Mouse (Mus musculus) layer of hippocampus, adult 9-11 months (tissue): Measurements from ENCODE around the gene Dgkb.

Experiments
- DNase-seq: peaks from one replicate; pipeline ENCODE4 v3.0.0; 2022

Gene Dgkb

DNA sequence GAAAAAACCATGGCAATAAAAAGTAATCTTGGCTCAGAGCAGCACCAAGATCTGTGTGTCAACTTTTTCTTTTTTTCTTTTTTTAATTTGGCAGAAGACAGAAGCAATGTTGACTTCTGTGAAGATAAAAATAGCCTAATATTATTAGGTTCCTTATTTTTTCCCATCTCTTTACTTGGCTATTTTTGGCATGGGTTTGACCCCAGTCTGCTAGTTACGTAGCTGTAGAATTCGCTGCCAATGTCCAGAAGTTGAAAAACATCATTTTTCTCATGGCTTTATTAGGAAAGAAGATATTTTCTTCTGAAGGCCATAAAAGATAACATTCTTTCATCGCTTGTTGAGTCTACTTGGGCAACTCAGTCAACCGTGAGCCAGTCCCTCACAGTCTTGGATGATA lies 200.1 kb downstream of the Dgkb start:
- DNase-seq = no peak

- no peak for DNase-seq
Observed at GRCm38 (mm10) chr12:38047256-38047655, 229.7 kb downstream of the Dgkb start.

- DNase-seq = no peak
Observed at GRCm38 (mm10) chr12:38088224-38088623, 270.7 kb downstream of the Dgkb start.

- no peak for DNase-seq
Observed at GRCm38 (mm10) chr12:38111928-38112327, 294.4 kb downstream of the Dgkb start.

- no peak for DNase-seq
Observed at GRCm38 (mm10) chr12:38114990-38115615, 297.6 kb downstream of the Dgkb start.

DNA sequence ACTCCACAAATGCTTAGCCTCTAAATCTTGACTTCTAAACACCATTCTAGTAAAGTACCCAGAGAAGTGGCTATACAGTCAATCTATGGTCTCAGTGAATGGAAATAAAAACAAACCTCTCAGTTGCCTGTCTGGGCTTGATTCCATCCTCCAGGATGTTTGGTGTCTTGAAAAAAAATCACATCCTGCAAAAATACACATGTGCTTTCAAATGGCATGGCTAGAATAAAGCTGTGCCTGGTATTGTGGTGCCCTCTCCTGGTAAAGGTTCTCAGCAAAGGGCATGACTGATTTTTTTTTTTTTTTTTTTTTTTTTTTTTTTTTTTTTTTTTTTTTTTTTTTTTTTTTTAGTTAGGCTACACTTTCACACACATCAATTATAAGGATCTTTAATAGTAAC lies 306.0 kb downstream of the Dgkb start:
- DNase-seq = no peak

GRCm38 (mm10) chr12:38125297-38125696 lies 307.8 kb downstream of the Dgkb start:
- DNase-seq = peak; percentile 23

DNA sequence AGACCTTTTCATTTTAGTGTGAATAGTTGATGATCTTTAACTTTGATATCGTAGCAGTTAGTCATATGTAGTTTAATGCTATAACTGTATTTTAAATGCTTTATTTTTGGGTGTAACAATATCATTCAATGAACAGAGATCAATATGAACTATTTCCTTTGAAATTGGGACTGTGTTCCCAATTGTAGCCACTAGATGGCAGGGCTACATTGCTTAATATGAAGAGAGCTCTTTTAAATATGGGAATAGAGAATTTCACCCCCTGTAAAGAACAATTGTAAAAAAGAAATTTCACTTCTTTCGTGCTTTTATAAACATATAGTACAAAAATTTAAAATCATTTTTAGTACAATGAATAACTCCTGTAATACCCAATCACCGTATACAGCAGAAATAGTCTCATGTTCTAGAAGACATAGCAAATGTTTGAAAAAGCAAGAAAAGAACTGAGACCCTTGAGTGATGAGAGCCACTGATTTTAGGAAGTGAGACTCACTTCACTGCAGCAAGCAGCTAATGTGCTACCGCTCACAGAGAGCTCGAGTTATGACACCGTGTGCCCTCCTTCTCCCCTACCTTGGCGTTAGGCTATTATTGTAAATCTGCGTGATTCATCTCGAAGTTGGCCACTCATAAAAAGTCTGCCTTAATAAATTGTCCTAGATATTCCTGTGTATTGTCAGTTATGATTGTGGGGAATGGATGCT lies 312.8 kb downstream of the Dgkb start:
- DNase-seq = no peak

DNA sequence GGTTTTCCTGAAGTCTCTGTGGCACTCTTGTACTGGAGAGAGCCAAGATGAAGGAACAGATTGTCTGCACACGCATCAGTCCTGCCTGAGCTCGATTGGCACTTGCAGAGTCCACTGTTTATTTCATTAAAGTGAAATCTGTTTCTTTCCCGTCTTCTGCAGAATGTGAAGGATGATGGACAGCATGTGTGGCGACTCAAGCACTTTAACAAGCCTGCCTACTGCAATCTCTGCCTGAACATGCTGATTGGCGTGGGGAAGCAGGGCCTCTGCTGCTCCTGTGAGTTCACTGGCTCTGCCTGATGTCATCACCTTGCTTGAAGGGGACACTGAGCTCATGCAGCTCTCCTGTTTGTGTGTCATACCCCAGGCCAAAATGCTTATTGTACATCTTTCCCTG lies 318.9 kb downstream of the Dgkb start:
- no peak for DNase-seq

- no peak for DNase-seq
Observed at GRCm38 (mm10) chr12:38140039-38140438, 322.5 kb downstream of the Dgkb start.

GRCm38 (mm10) chr12:38232665-38233064 lies 415.1 kb downstream of the Dgkb start:
- no peak for DNase-seq

GRCm38 (mm10) chr12:38268856-38269255 lies 451.3 kb downstream of the Dgkb start:
- peak; percentile 10 for DNase-seq

- peak; percentile 47 for DNase-seq
Observed at GRCm38 (mm10) chr12:38301497-38301896, 484.0 kb downstream of the Dgkb start.

- no peak for DNase-seq
Observed at GRCm38 (mm10) chr12:38303841-38304240, 486.3 kb downstream of the Dgkb start.

GRCm38 (mm10) chr12:38304245-38304644 lies 486.7 kb downstream of the Dgkb start:
- no peak for DNase-seq

DNA sequence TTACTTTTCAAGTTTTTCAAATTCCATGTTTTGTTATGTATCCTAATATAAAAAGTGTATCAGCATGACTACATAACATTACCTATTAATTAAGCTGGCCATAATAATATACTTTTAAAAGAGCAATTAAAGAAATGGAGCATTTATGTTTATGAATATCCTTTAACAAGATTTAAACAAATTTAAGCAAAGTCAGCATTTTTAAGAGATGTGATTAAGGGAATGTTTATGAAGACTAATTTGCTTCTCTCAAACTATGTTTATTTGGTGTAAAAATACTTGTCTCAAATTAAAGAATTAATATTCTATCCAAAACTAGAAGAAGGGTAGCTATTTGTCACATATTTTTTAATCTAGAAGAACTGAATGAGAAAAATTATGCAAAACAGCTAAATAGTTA lies 492.4 kb downstream of the Dgkb start:
- DNase-seq = no peak

- DNase-seq = no peak
Observed at GRCm38 (mm10) chr12:38327729-38328271, 510.3 kb downstream of the Dgkb start.

DNA sequence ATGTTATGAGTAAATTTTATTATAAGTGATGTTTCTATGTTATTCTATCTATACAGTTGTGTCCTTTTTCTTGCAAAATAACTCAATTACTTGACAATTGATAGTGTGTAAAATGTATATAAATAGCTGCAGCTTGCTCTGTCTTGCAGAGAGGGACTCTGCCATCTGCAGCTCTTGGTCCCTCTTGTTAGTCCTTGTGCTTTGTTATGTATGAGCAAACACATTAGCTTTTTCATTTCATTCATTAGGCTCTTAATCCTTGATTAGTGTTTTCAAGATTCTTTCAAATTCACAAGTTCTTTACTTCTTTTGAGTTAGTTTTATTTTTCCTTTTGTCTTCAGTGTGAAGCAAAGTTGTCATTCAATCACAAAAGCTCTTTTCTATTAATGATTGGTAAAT lies 511.3 kb downstream of the Dgkb start:
- DNase-seq = no peak

DNA sequence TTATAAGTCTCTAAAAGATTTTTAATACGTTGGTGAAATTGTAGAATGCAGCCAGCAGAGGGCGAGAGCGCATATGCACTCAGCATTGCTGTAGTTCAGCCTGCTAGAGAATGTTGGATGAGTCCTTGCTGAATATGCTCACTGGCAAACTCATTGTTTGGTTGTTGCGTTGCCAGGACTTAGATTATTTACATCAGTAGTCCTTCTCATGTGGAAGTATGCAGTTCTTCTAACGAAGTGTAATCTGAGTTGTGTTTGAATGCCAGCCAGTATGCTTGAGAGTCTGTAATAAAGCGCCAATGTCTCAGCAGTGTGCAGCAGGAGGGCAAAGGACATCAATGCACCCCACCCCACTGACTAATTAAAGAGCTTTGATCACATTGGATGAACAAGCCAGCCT lies 525.1 kb downstream of the Dgkb start:
- DNase-seq = peak; percentile 42

GRCm38 (mm10) chr12:38352481-38352880 lies 535.0 kb downstream of the Dgkb start:
- DNase-seq = no peak

DNA sequence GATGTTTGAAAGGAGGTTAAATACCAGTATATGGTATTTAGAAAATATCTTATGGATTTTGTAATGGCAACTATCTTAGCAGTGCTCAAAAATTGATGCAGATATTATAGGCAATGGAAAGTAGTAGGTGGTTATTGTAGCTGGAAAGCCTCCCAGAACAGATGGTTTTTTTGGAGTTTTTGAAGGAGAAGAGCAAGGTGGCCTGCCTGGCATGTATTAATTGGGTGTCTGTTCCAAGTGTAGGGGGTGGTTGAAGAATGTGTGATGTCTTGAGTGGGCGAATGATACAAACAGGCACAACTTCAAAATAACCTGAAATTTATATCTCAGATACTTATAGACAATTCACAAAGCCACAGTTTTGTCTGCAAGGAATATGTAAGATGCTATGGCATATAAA lies 538.9 kb downstream of the Dgkb start:
- peak; percentile 69 for DNase-seq

- DNase-seq = no peak
Observed at GRCm38 (mm10) chr12:38361491-38361890, 544.0 kb downstream of the Dgkb start.

DNA sequence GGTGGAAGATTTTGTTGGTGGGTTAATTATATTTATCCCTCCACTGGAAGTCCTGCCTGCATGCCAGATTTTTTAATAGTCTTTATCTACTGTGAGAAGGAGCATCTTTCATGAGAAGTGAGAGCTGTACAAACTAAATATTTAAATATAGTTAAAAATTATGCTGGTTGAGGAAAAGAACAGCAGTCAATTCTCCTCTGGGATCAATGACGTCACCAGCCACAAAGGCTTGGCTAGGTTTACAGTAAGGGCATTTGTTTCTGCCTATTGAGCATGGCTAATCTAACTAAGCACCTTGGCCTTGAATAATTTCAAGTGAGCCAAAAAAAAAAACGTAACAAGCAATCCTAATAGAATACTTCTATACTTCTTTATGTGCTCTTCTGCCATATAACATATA lies 554.1 kb downstream of the Dgkb start:
- DNase-seq = no peak

DNA sequence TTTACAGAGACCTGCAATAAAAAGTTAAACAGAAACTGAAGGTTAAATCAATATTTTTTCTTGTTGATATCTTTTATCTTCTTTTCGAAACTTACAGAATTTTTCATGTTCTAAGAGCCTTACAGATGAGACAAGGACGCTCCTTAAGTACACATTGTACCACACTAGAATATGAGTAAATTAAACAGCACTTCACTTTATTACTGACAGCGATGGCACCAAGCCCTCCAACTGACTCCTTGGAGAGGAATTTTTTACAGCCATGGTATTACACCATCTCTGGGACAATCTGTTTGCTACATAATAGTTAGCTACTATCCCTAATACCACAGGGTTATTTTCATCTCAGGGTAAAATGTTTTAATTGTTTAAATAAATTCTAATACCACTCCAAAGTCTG lies 556.6 kb downstream of the Dgkb start:
- no peak for DNase-seq

DNA sequence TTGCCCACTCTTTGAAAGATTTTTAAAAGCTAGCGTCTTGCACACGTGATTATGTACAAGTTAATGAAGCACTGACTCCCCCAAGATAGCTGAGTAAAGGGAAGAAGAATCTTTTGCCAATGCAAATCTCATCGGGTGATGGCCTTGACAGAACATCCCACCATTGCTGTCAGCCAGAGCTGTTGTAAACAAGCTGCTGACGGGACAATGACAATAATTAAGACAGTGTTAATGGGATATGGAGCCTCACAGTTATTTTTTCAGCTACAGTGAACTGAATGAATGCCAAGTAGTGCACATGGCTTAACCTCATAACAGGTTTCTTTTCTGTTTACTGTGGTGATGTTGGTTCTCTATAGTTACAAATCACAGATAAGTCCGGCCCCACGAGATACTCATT lies 568.4 kb downstream of the Dgkb start:
- DNase-seq = no peak
